Mouse (Mus musculus) lung, adult 2 months (tissue): ENCODE measurements around the gene Gna14.

ENCODE experiments used
- CTCF ChIP-seq: fragments of 200-500 bp; IDR thresholded peaks from 2 replicates; pipeline ENCODE4 v1.5.1; 2011; ENCODE audit warnings: mild to moderate bottlenecking, low read length, control low read depth; ENCODE audit not compliant: insufficient read depth
- POLR2A ChIP-seq: fragments of 200-500 bp; IDR thresholded peaks from 2 replicates; pipeline ENCODE4 v1.6.1; 2011; ENCODE audit warnings: low read depth, mild to moderate bottlenecking, control low read depth, low read length, borderline replicate concordance; ENCODE audit errors: extremely low read depth

- TF ChIP-seq CTCF (no peak), POLR2A (no peak)
These were observed 33.3 kb downstream of the Gna14 start for GRCm38 (mm10) chr19:16468756-16469374.
